In the genomic region with DNA sequence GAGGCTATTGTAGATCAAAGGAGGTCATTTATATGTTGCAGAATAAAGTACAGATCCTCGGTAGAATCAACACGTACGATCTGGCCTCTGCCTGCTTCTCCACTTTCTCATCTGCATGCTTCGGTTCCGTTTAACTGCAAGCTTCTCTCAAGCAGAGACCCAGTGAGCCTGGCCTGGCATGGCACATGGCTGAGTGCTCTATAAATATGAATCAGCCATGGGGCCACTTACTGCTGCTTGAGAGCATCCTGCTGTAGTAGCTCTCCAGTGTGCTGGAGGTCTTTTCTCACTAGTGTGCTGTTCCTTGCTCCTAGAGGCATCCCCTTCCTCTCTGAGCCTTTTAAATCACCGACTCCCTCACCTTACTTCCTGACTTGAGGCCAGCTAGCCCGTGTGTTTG, we compare ENCODE assay signal across 16 mouse cellular contexts.
DNase-seq lines count a peak whose midpoint lies in the region; ATAC-seq and TF ChIP-seq lines count a peak whose summit lies in the region.
"Had no signal": no experiment of that assay in that cellular context is flagged by ENCODE, and none has a peak within 500 bp of the region (broad histone marks: within the 10 kb centered on the region; RNA-seq: fewer than 3 reads in every experiment).

No protein-coding gene starts in this region.

- 0 out of 2 replicates have a peak overlapping the region, but pooled peaks have one; percentile 32 for H3K27ac ChIP-seq in left cerebral cortex, adult 2 months
- peak overlapping the region; percentile 65 for H3K27ac ChIP-seq in hindbrain, embryonic 14.5 days
- peak overlapping the region; percentile 65 for H3K27ac ChIP-seq in olfactory bulb, adult 2 months (ENCODE audit: insufficient read depth, low read depth, low read length)
- H3K27ac ChIP-seq: limb, embryonic 15.5 days; stomach, postnatal 0 days had no signal

- no peaks in the 10 kb centered on the region for H3K36me3 ChIP-seq in hindbrain, embryonic 14.5 days (replicated peaks; ENCODE audit: control insufficient read depth, insufficient read depth)
- H3K36me3 ChIP-seq: limb, embryonic 15.5 days had no signal

- no peak for TF ChIP-seq CTCF in left cerebral cortex, adult 2 months (IDR thresholded peaks at IDR 0.05)
- no peak for TF ChIP-seq CTCF in olfactory bulb, adult 2 months (IDR thresholded peaks at IDR 0.05; ENCODE audit: insufficient read depth, low read depth, low read length)

- no peaks in the 10 kb centered on the region for H3K27me3 ChIP-seq in hindbrain, embryonic 14.5 days (ENCODE audit: control insufficient read depth, insufficient read depth, low read length)
- H3K27me3 ChIP-seq: limb, embryonic 15.5 days had no signal

- intact Hi-C loops in left cerebral cortex, adult 2 months (cut with DNase I), result no loop called here
- intact Hi-C loops in left cerebral cortex, postnatal 14 days (cut with DNase I), result no loop called here

- peak; percentile 48 to 56 for DNase-seq in cerebellum, adult 18-20 months
- no peak for DNase-seq in cerebellum, adult 9-11 months
- no peak for DNase-seq in left cerebral cortex, adult 2 months (ENCODE audit: extremely low spot score in 1 of 2, low spot score in 2 of 2)
- DNase-seq in left cerebral cortex, postnatal 14 days (ENCODE audit: low spot score in 2 of 2), result no peak
- DNase-seq in hindbrain, embryonic 14.5 days (ENCODE audit: low spot score), result no peak
- DNase-seq in embryo, embryonic 10.5 days (ENCODE audit: low spot score), result no peak
- DNase-seq in embryo, embryonic 9.5 days (ENCODE audit: extremely low spot score), result no peak
- DNase-seq: kidney, adult 8-10 months; lung, adult 18-20 months; thymus, postnatal 36 days had no signal

- H3K9me3 ChIP-seq in hindbrain, embryonic 14.5 days (ENCODE audit: control insufficient read depth, low read length), result no peaks in the 10 kb centered on the region
- H3K9me3 ChIP-seq: limb, embryonic 15.5 days had no signal

- H3K9ac ChIP-seq in hindbrain, embryonic 14.5 days, result peak overlapping the region; percentile 35; the same call in 1 of the 2 replicates
- H3K9ac ChIP-seq: limb, embryonic 15.5 days had no signal

- 59% methylated on average over 7 of the region's 7 CpGs for WGBS in hindbrain, embryonic 14.5 days
- WGBS in olfactory bulb, adult 2 months, result 18% methylated on average over 7 of the region's 7 CpGs

- ATAC-seq in hindbrain, embryonic 14.5 days (ENCODE audit: low FRiP score), result no peak

- TF ChIP-seq POLR2A in olfactory bulb, adult 2 months (IDR thresholded peaks at IDR 0.05; ENCODE audit: insufficient read depth, low read depth, low read length), result no peak

- peaks cover 50% of the 10 kb centered on the region for H3K4me1 ChIP-seq in hindbrain, embryonic 14.5 days (replicated peaks; ENCODE audit: control insufficient read depth, insufficient read depth, low read length)
- peaks cover 50% of the 10 kb centered on the region for H3K4me1 ChIP-seq in olfactory bulb, adult 2 months (ENCODE audit: control insufficient read depth, insufficient read depth, low read length)

- no peak overlapping the region for H3K4me3 ChIP-seq in left cerebral cortex, adult 2 months
- H3K4me3 ChIP-seq in hindbrain, embryonic 14.5 days (replicated peaks; ENCODE audit: low read length), result no peak overlapping the region
- no peak overlapping the region for H3K4me3 ChIP-seq in olfactory bulb, adult 2 months (ENCODE audit: insufficient read depth, low read depth, low read length)
- H3K4me3 ChIP-seq: erythroblast, embryonic 14.5 days; limb, embryonic 15.5 days; myocyte had no signal

- no peak overlapping the region for H3K4me2 ChIP-seq in hindbrain, embryonic 14.5 days (replicated peaks)
- H3K4me2 ChIP-seq: heart, embryonic 11.5 days; limb, embryonic 15.5 days had no signal

Comparison
In these comparisons a context has a peak if more than half of its experiments do, and no peak if none do; other contexts are left out.
1. DNase-seq: peak in cerebellum, adult 18-20 months (2 of 2); none in cerebellum, adult 9-11 months (single experiment), left cerebral cortex, adult 2 months (0 of 2), left cerebral cortex, postnatal 14 days (0 of 2), hindbrain, embryonic 14.5 days (single experiment), embryo, embryonic 10.5 days (single experiment) and embryo, embryonic 9.5 days (single experiment).
2. Peak in every context shown above with its lines, with median percentiles within 50 percentile points of each other: H3K27ac ChIP-seq.